Mouse (Mus musculus) C2C12 (cell line): ENCODE measurements around the gene Cse1l.

ENCODE experiments used
- CEBPB ChIP-seq: IDR thresholded peaks from one replicate; pipeline ENCODE4 v1.6.1; 2011; ENCODE audit warnings: low read depth, mild to moderate bottlenecking, control low read depth, moderate library complexity
- CTCF ChIP-seq: IDR thresholded peaks from one replicate; pipeline ENCODE4 v1.5.1; 2011; ENCODE audit not compliant: control insufficient read depth, insufficient read depth, insufficient read length
- MYOD1 ChIP-seq: IDR thresholded peaks from one replicate; pipeline ENCODE4 v1.6.1; 2011; ENCODE audit warnings: low read depth; ENCODE audit not compliant: control insufficient read depth, insufficient read length
- USF1 ChIP-seq: IDR thresholded peaks from one replicate; pipeline ENCODE4 v1.6.1; 2011; ENCODE audit warnings: low read depth, mild to moderate bottlenecking, control low read depth, moderate library complexity

GRCm38 (mm10) chr2:166875561-166875960, 30.3 kb upstream of the Cse1l start:
- TF ChIP-seq CTCF: no peak
- no peak for TF ChIP-seq USF1
- TF ChIP-seq MYOD1: no peak
- no peak for TF ChIP-seq CEBPB
